Mouse (Mus musculus): Measurements from ENCODE around the gene Psapl1.

DNA sequence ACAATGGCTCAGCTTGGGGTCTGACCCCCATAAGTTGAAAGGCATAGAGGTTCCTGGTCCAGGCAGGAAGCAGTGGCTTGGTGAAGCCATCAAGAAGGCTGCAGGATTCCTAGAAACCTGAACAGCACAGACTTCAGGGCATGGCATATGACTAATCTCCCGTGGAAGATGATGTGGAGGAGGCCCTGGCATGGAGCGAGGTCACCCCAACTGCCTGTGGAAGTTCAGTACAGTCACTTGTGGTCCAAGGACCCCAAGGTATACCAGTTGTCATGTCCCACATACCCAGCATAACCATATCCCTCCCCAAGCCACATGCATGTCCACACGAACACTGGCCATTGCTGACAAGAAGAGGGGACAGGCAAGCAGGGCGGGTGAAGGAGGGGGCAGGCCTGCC lies 12.5 kb upstream of the Psapl1 start:
- no peak for TF ChIP-seq CTCF (conservative IDR thresholded peaks at IDR 0.05 in 1 of 2, IDR thresholded peaks at IDR 0.05 in 1 of 2; ENCODE audit: low read depth in 2 of 2, low read length in 2 of 2)
- TF ChIP-seq MEF2A (IDR thresholded peaks at IDR 0.05; ENCODE audit: borderline replicate concordance, low read depth, low read length) = no peak
- TF ChIP-seq POLR2A (IDR thresholded peaks at IDR 0.05; ENCODE audit: low read depth, low read length) = no peak
- TF ChIP-seq ETS1 (conservative IDR thresholded peaks at IDR 0.05; ENCODE audit: low read depth, low read length) = no peak
- no peak for TF ChIP-seq EP300 (IDR thresholded peaks at IDR 0.05; ENCODE audit: low read length)
- TF ChIP-seq MAFK (IDR thresholded peaks at IDR 0.05; ENCODE audit: insufficient replicate concordance, low read length) = no peak
- TF ChIP-seq E2F4 (IDR thresholded peaks at IDR 0.05; ENCODE audit: insufficient replicate concordance, low read depth, low read length) = no peak
- TF ChIP-seq JUND (conservative IDR thresholded peaks at IDR 0.05; ENCODE audit: low read depth, low read length) = no peak
- no peak for TF ChIP-seq ZMIZ1 (IDR thresholded peaks at IDR 0.05; ENCODE audit: low read depth, low read length)
- TF ChIP-seq POLR2AphosphoS2 (IDR thresholded peaks at IDR 0.05; ENCODE audit: low read depth, low read length) = no peak
- TF ChIP-seq ZC3H11A (IDR thresholded peaks at IDR 0.05; ENCODE audit: low read depth, low read length) = no peak
